Mouse (Mus musculus) lung, adult 2 months (tissue): ENCODE results near the gene Gpr137.

Experiments
- CTCF ChIP-seq: fragments of 200-500 bp; IDR thresholded peaks from 2 replicates; pipeline ENCODE4 v1.5.1; 2011; ENCODE audit warnings: mild to moderate bottlenecking, low read length, control low read depth; ENCODE audit not compliant: insufficient read depth
- POLR2A ChIP-seq: fragments of 200-500 bp; IDR thresholded peaks from 2 replicates; pipeline ENCODE4 v1.6.1; 2011; ENCODE audit warnings: low read depth, mild to moderate bottlenecking, control low read depth, low read length, borderline replicate concordance; ENCODE audit errors: extremely low read depth

DNA sequence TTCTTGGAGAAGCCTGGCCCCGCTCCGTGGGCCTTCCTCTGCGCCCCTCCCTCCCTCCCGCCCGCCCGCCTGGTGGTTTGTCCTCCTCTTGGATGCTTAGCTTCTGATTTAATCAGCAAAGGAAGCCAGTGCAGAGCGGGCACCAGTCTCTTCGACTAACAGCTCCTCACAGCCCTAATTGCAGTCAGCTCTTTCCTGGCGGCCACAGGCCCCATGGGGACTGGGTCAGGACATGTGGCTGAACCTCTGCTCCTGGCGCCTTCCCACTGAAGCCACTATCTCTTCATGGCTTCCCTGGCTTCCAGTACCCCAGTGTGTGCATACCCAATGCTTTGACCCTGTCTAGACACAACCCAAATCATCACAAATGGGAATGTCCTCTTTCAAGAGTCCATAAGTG, 14.2 kb upstream of the Gpr137 start:
- TF ChIP-seq CTCF (no peak), POLR2A (no peak)
